Mouse (Mus musculus): Measurements from ENCODE around the gene Zfp36l2. TPM values are rescaled to one million over a fixed set of nuclear protein-coding genes. Genes with fewer than 3 reads are reported as not detected.

The Zfp36l2 gene
- polyA plus RNA-seq, 1 experiment from 2014 or later = 13.4 TPM

DNA sequence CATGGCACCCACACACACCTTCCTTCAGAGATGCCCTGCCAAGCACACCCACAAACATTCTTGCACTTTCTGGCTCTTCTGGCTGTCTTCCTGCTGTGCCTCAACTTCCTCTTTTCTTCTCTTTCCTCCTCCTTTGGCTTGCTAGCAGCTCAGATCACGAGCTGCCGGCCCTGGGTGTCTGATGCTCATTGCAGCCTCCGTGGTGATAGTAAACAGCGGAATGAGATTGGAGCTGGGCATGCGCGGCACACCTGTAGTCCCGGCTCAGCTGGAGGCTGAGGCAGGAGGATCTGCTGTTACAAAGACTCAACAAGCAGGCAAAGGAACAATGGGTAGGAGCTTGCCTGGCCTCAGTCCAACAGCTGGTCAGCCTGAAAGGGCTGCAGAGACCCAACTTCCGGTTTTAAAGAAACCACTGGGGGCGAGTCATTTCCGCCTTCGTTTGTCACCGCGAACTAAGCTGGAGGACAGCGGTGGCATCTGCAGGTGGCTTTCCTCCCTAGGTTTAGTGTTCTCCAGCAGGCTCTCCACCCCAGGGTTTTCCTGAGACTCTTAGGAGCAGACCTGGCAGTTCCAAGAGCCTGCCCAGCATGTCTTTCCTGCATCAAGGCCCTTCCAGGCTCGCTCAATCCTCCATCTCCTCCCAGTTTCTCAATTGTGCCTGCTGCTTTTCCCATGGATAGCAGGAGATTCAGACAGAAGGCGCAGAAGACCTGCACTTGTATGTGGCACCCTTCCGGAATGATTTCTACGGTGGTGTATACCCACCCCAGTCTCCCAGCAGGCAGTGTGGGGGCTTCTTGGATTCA lies 6.0 kb downstream of the Zfp36l2 start:
- no peak for DNase-seq (ENCODE audit: low spot score)
- WGBS = 60% methylated on average over 18 of the region's 18 CpGs
- peaks cover 23% of the 10 kb centered on the region for H3K36me3 ChIP-seq
- H3K27me3 ChIP-seq (ENCODE audit: low read depth, poor library complexity, severe bottlenecking) = no peaks in the 10 kb centered on the region
- no peaks in the 10 kb centered on the region for H3K9me3 ChIP-seq (replicated peaks)
- peak overlapping the region; percentile 44; the same call in 1 of the 2 replicates for H3K4me3 ChIP-seq
- H3K27ac ChIP-seq = peak overlapping the region; percentile 87
- H3K4me1 ChIP-seq = peaks cover 54% of the 10 kb centered on the region

DNA sequence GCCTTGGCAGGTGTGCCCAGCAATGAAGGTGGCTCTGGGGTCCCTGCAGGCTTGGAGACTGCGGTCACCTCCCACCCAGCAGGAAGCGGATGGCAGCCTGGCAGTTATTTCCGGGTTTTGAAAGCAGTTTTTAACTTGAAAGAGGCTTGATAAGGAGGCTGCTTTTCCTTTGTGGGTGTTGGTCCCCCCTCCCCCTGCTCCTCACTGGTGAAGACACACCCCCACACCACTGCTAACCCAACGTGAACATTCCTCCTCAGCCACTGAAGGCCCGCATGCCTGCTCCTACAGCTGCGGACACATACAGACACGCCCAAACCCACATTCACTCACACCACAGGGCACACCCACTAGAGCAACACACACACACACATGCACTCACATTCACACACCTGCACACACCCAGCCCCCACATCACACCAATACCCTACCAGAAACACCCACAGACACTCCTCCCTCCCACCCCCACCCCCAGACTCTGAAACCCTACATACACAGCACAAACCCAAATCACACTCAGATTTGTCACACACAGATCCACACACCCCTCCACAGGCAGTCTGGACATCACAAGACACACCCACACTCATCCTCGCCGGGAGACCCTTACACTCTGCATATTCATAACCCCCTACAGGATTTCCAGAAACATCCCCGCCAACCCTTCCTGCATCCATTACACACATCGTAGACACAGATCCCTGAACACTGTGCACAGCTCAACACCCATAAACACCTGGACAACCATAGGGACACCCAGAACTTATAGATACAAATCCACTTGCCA lies 6.8 kb downstream of the Zfp36l2 start:
- 39% methylated on average over 11 of the region's 11 CpGs for WGBS
- no peak for DNase-seq (ENCODE audit: low spot score)
- H3K4me1 ChIP-seq = peaks cover 51% of the 10 kb centered on the region
- H3K9me3 ChIP-seq (replicated peaks) = no peaks in the 10 kb centered on the region
- H3K36me3 ChIP-seq = peaks cover 15% of the 10 kb centered on the region
- peak overlapping the region; percentile 87 for H3K27ac ChIP-seq
- no peaks in the 10 kb centered on the region for H3K27me3 ChIP-seq (ENCODE audit: low read depth, poor library complexity, severe bottlenecking)
- no peak overlapping the region for H3K4me3 ChIP-seq

DNA sequence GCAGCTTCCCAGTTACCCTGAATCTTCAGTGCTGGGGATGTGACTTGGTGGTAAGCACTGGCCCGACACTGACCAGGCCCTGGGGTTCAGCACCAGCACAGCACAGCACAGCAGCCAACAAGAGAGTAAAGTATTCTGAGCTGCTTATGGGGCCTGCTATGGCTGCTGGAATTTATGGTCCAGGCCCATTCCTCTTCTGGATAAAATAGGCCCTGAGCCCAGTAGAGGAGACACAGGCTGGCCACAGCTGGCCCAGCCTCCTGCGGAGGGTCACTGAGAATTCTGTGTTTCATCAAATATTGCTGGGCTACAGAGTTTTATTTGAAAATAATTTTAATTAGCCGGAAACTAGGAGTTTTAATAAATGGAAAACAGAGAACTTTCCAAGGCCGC lies 7.8 kb downstream of the Zfp36l2 start:
- Histone ChIP-seq H3K27me3 (ENCODE audit: low read depth, poor library complexity, severe bottlenecking) (no peaks in the 10 kb centered on the region), H3K27ac (peak overlapping the region; percentile 87), H3K4me1 (peaks cover 51% of the 10 kb centered on the region), H3K36me3 (peaks cover 10% of the 10 kb centered on the region), H3K9me3 (replicated peaks) (no peaks in the 10 kb centered on the region), H3K4me3 (no peak overlapping the region)
- peak; percentile 33 for DNase-seq (ENCODE audit: low spot score)
- 78% methylated on average over 4 of the region's 4 CpGs for WGBS

GRCm38 (mm10) chr17:84179026-84179972 lies 8.4 kb downstream of the Zfp36l2 start:
- Histone ChIP-seq H3K4me1 (peaks cover 51% of the 10 kb centered on the region), H3K4me3 (no peak overlapping the region), H3K36me3 (0 out of 2 replicates have a peak, but pooled peaks cover 7% of the 10 kb centered on the region), H3K9me3 (replicated peaks) (no peaks in the 10 kb centered on the region), H3K27me3 (ENCODE audit: low read depth, poor library complexity, severe bottlenecking) (no peaks in the 10 kb centered on the region), H3K27ac (peak overlapping the region; percentile 59; the same call in 1 of the 2 replicates)
- WGBS = 90% methylated on average over 17 of the region's 17 CpGs
- DNase-seq (ENCODE audit: low spot score) = peak; percentile 27

DNA sequence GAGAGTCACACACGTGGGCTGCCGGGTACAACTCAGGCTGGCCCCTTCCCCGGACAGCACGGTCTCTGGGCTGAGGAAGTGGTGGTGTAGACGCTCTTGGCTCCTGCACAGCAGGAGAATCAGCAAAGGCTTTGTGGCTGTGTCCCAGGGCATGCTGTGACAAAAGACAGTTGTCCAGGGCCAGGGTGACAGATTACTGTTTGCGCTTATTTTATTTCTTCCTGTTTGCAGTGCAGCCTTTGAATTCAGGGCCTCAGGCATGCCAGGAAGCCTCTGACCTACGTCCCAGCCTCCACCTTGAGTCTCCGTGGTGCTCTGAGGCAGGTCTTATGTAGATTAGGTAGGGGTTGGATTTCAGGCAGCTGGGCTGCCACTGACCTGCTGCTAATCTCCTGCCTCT lies 10.3 kb downstream of the Zfp36l2 start:
- no peaks in the 10 kb centered on the region for H3K27me3 ChIP-seq (ENCODE audit: low read depth, poor library complexity, severe bottlenecking)
- peak overlapping the region; percentile 76 for H3K27ac ChIP-seq
- H3K9me3 ChIP-seq (replicated peaks) = no peaks in the 10 kb centered on the region
- H3K36me3 ChIP-seq = 0 out of 2 replicates have a peak, but pooled peaks cover 4% of the 10 kb centered on the region
- no peak overlapping the region for H3K4me3 ChIP-seq
- 28% methylated on average over 8 of the region's 8 CpGs for WGBS
- peaks cover 38% of the 10 kb centered on the region for H3K4me1 ChIP-seq
- DNase-seq (ENCODE audit: low spot score) = no peak

DNA sequence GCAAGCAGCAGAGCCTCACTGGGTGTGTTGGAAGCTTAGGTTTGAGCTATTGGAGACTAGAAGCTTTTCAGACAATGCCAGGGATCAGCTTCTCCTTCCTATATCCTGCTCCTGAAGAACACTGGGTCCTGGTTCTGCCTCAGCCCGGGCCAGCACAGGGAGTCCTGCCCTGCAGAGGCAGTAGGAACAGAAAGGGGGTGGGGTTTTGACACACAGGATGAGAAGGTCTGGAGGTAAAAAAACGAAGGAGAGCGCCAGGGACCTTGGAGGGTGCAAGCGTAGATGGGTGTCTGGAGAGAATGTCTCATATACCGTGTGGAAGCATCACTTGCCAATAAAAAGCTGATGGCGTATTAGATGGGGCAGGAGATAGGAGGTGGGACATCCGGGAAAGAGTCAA lies 11.3 kb downstream of the Zfp36l2 start:
- no peak for DNase-seq (ENCODE audit: low spot score)
- no peaks in the 10 kb centered on the region for H3K9me3 ChIP-seq (replicated peaks)
- H3K36me3 ChIP-seq = 0 out of 2 replicates have a peak, but pooled peaks cover 4% of the 10 kb centered on the region
- H3K27ac ChIP-seq = no peak overlapping the region; the same call in 1 of the 2 replicates
- H3K4me3 ChIP-seq = no peak overlapping the region
- H3K4me1 ChIP-seq = peaks cover 28% of the 10 kb centered on the region
- no peaks in the 10 kb centered on the region for H3K27me3 ChIP-seq (ENCODE audit: low read depth, poor library complexity, severe bottlenecking)
- 86% methylated on average over 7 of the region's 7 CpGs for WGBS

GRCm38 (mm10) chr17:84175196-84175595 lies 12.6 kb downstream of the Zfp36l2 start:
- 98% methylated on average over 17 of the region's 17 CpGs for WGBS
- no peak overlapping the region for H3K4me3 ChIP-seq
- no peaks in the 10 kb centered on the region for H3K9me3 ChIP-seq (replicated peaks)
- no peak for DNase-seq (ENCODE audit: low spot score)
- 0 out of 2 replicates have a peak, but pooled peaks cover 4% of the 10 kb centered on the region for H3K36me3 ChIP-seq
- no peaks in the 10 kb centered on the region for H3K27me3 ChIP-seq (ENCODE audit: low read depth, poor library complexity, severe bottlenecking)
- H3K27ac ChIP-seq = no peak overlapping the region
- H3K4me1 ChIP-seq = peaks cover 16% of the 10 kb centered on the region

- no peaks in the 10 kb centered on the region for H3K36me3 ChIP-seq
- peak overlapping the region; percentile 39 for H3K27ac ChIP-seq
- H3K4me3 ChIP-seq = no peak overlapping the region
- no peaks in the 10 kb centered on the region for H3K9me3 ChIP-seq (replicated peaks)
- DNase-seq (ENCODE audit: low spot score) = no peak
- WGBS = 92% methylated on average over 4 of the region's 4 CpGs
- no peaks in the 10 kb centered on the region for H3K27me3 ChIP-seq (ENCODE audit: low read depth, poor library complexity, severe bottlenecking)
- H3K4me1 ChIP-seq = peaks cover 20% of the 10 kb centered on the region
Observed at GRCm38 (mm10) chr17:84167377-84167776, 20.4 kb downstream of the Zfp36l2 start.

GRCm38 (mm10) chr17:84166135-84166860 lies 21.4 kb downstream of the Zfp36l2 start:
- peaks cover 29% of the 10 kb centered on the region for H3K4me1 ChIP-seq
- H3K27ac ChIP-seq = no peak overlapping the region
- 92% methylated on average over 9 of the region's 9 CpGs for WGBS
- no peaks in the 10 kb centered on the region for H3K27me3 ChIP-seq (ENCODE audit: low read depth, poor library complexity, severe bottlenecking)
- H3K36me3 ChIP-seq = no peaks in the 10 kb centered on the region
- H3K4me3 ChIP-seq = no peak overlapping the region
- no peak for DNase-seq (ENCODE audit: low spot score)
- H3K9me3 ChIP-seq (replicated peaks) = no peaks in the 10 kb centered on the region

DNA sequence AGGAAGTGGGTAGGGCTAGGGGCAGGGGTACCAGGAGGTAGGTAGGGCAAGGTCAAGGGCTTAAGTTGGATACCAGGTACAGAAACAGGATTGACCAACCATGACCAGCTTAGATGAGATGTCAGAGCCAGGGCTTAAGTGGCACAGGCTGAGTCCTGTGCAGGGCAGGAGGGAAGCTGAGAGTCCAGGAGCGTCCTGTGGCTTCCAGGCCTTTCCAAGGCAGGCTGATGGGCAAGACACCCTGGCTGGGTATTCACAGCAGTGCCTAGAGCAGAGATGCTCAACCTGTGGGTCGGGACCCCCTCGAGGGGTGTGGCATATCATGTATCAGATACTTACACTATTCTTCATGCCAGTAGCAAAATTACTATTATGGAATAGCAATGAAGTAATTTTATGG lies 22.0 kb downstream of the Zfp36l2 start:
- peaks cover 34% of the 10 kb centered on the region for H3K4me1 ChIP-seq
- DNase-seq (ENCODE audit: low spot score) = no peak
- no peak overlapping the region for H3K4me3 ChIP-seq
- no peaks in the 10 kb centered on the region for H3K36me3 ChIP-seq
- no peak overlapping the region for H3K27ac ChIP-seq
- 88% methylated on average over 3 of the region's 3 CpGs for WGBS
- no peaks in the 10 kb centered on the region for H3K27me3 ChIP-seq (ENCODE audit: low read depth, poor library complexity, severe bottlenecking)
- no peaks in the 10 kb centered on the region for H3K9me3 ChIP-seq (replicated peaks)

DNA sequence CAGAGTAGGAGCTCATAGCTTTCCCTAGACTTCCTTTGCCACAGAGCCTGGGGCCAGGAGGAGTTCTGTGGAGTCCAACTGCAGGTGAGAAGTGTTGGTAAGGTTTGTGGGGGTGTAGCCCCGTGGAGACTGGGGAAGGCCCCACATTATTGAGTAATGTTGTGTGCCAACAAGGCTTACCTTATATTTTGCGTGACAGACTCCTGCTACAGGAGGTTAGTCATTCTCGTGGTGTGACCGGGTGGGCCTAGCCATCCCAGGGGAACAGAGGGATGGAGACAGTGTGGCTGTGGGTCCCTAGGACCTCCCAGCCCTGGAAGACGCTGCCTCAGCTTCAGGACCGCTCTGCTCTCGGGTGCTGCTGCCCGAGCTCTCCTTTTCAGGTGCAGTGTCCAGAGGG lies 23.6 kb downstream of the Zfp36l2 start:
- Histone ChIP-seq H3K4me3 (no peak overlapping the region), H3K27ac (0 out of 2 replicates have a peak overlapping the region, but pooled peaks have one; percentile 10), H3K36me3 (no peaks in the 10 kb centered on the region), H3K27me3 (ENCODE audit: low read depth, poor library complexity, severe bottlenecking) (no peaks in the 10 kb centered on the region), H3K4me1 (peaks cover 40% of the 10 kb centered on the region), H3K9me3 (replicated peaks) (no peaks in the 10 kb centered on the region)
- no peak for DNase-seq (ENCODE audit: low spot score)
- 84% methylated on average over 8 of the region's 8 CpGs for whole genome bisulfite sequencing
